Mouse (Mus musculus) intestine, embryonic 15.5 days (tissue): ENCODE measurements at regions not wholly inside any gene's neighbourhood (a gene's known extent, or its start where the extent isn't known, plus 50 kb on each side); places are given as distances from the start of the nearest gene placed in this dataset.

Source experiments
- ATAC-seq: fragments of 200-750 bp; cut with Nextera tagmentation; 2 replicates; pipeline ENCODE4 v1.8.0; 2017; ENCODE audit warnings: moderate TSS enrichment, moderate library complexity
- H3K27ac ChIP-seq: fragments of 300-500 bp; sonication (generic); 2 replicates; pipeline ENCODE4 v1.5.1; 2015; ENCODE audit warnings: mild to moderate bottlenecking, inconsistent platforms
- H3K27me3 ChIP-seq: fragments of 300-500 bp; sonication (generic); replicated peaks from 2 replicates; pipeline ENCODE4 v1.6.1; 2015; ENCODE audit warnings: inconsistent platforms
- H3K36me3 ChIP-seq: fragments of 300-500 bp; sonication (generic); 2 replicates; pipeline ENCODE4 v1.6.1; 2015; ENCODE audit warnings: inconsistent platforms
- H3K4me1 ChIP-seq: fragments of 300-500 bp; sonication (generic); replicated peaks from 2 replicates; pipeline ENCODE4 v1.6.1; 2015; ENCODE audit warnings: inconsistent platforms
- H3K4me2 ChIP-seq: fragments of 300-500 bp; sonication (generic); replicated peaks from 2 replicates; pipeline ENCODE4 v1.6.1; 2015; ENCODE audit warnings: mild to moderate bottlenecking, inconsistent platforms
- H3K4me3 ChIP-seq: fragments of 300-500 bp; sonication (generic); replicated peaks from 2 replicates; pipeline ENCODE4 v1.5.1; 2015; ENCODE audit warnings: inconsistent platforms
- H3K9ac ChIP-seq: fragments of 300-500 bp; sonication (generic); 2 replicates; pipeline ENCODE4 v1.6.1; 2015; ENCODE audit warnings: inconsistent platforms
- H3K9me3 ChIP-seq: fragments of 300-500 bp; sonication (generic); 2 replicates; pipeline ENCODE4 v1.6.1; 2016; ENCODE audit warnings: inconsistent platforms
- WGBS: fragments of 180-500 bp; shearing (Covaris S2); methylation state at CpG from one replicate; pipeline ENCODE4 v1.1.7; 2015; 5-methylcytosine and 5-hydroxymethylcytosine counted together

- H3K4me1 ChIP-seq: no peaks in the 10 kb centered on the region
- no peaks in the 10 kb centered on the region for H3K36me3 ChIP-seq
- H3K27ac ChIP-seq: no peak overlapping the region
- H3K4me2 ChIP-seq: no peak overlapping the region
- H3K27me3 ChIP-seq: no peaks in the 10 kb centered on the region
- no peak overlapping the region for H3K4me3 ChIP-seq
- 7% methylated on average over 10 of the region's 10 CpGs for WGBS
- no peak for ATAC-seq
- no peak overlapping the region for H3K9ac ChIP-seq
- no peaks in the 10 kb centered on the region for H3K9me3 ChIP-seq
Observed at GRCm38 (mm10) chr11:84692638-84693037, 126.7 kb downstream of the Mrm1 start.

- Histone ChIP-seq H3K9me3 (no peaks in the 10 kb centered on the region), H3K9ac (no peak overlapping the region), H3K36me3 (no peaks in the 10 kb centered on the region), H3K4me3 (no peak overlapping the region), H3K27ac (no peak overlapping the region), H3K4me2 (no peak overlapping the region), H3K4me1 (no peaks in the 10 kb centered on the region), H3K27me3 (no peaks in the 10 kb centered on the region)
- no peak for ATAC-seq
- WGBS: 56% methylated on average over 3 of the region's 3 CpGs
Observed at GRCm38 (mm10) chr11:84691410-84692148, 127.7 kb downstream of the Mrm1 start.

- 89% methylated on average over 9 of the region's 9 CpGs for WGBS
- H3K4me3 ChIP-seq: no peak overlapping the region
- no peak overlapping the region for H3K4me2 ChIP-seq
- H3K9me3 ChIP-seq: no peaks in the 10 kb centered on the region
- no peak for ATAC-seq
- H3K36me3 ChIP-seq: no peaks in the 10 kb centered on the region
- no peak overlapping the region for H3K27ac ChIP-seq
- no peaks in the 10 kb centered on the region for H3K27me3 ChIP-seq
- H3K4me1 ChIP-seq: no peaks in the 10 kb centered on the region
- H3K9ac ChIP-seq: no peak overlapping the region
Observed at GRCm38 (mm10) chr11:84686473-84686872, 132.8 kb downstream of the Mrm1 start.

- ATAC-seq: no peak
- WGBS: 87% methylated on average over 3 of the region's 3 CpGs
- no peak overlapping the region for H3K27ac ChIP-seq
Observed at GRCm38 (mm10) chr11:84684325-84684724, 135.0 kb downstream of the Mrm1 start.

GRCm38 (mm10) chr11:84682931-84683330 lies 136.4 kb downstream of the Mrm1 start:
- no peaks in the 10 kb centered on the region for H3K9me3 ChIP-seq
- no peak overlapping the region for H3K4me2 ChIP-seq
- no peak overlapping the region for H3K27ac ChIP-seq
- WGBS: 76% methylated on average over 13 of the region's 13 CpGs
- H3K4me3 ChIP-seq: no peak overlapping the region
- no peak overlapping the region for H3K9ac ChIP-seq
- ATAC-seq: no peak
- H3K4me1 ChIP-seq: no peaks in the 10 kb centered on the region
- H3K27me3 ChIP-seq: no peaks in the 10 kb centered on the region
- no peaks in the 10 kb centered on the region for H3K36me3 ChIP-seq

More at GRCm38 (mm10) chr11:84684325-84684724, 135.0 kb downstream of the Mrm1 start:
- Histone ChIP-seq H3K4me3 (no peak overlapping the region), H3K4me1 (no peaks in the 10 kb centered on the region), H3K36me3 (no peaks in the 10 kb centered on the region), H3K4me2 (no peak overlapping the region), H3K9ac (no peak overlapping the region), H3K27me3 (no peaks in the 10 kb centered on the region), H3K9me3 (no peaks in the 10 kb centered on the region)

- H3K27me3 ChIP-seq: peaks cover 11% of the 10 kb centered on the region
- H3K9me3 ChIP-seq: no peaks in the 10 kb centered on the region
- 47% methylated on average over 18 of the region's 18 CpGs for WGBS
- H3K4me1 ChIP-seq: no peaks in the 10 kb centered on the region
- ATAC-seq: no peak
- no peak overlapping the region for H3K27ac ChIP-seq
- no peaks in the 10 kb centered on the region for H3K36me3 ChIP-seq
- H3K4me2 ChIP-seq: no peak overlapping the region
- no peak overlapping the region for H3K9ac ChIP-seq
- H3K4me3 ChIP-seq: no peak overlapping the region
Observed at GRCm38 (mm10) chr11:84676377-84677078, 142.8 kb downstream of the Mrm1 start.

GRCm38 (mm10) chr11:84672841-84673473 lies 146.4 kb downstream of the Mrm1 start:
- Histone ChIP-seq H3K4me3 (no peak overlapping the region), H3K27me3 (peaks cover 11% of the 10 kb centered on the region), H3K27ac (no peak overlapping the region), H3K4me1 (no peaks in the 10 kb centered on the region), H3K9ac (no peak overlapping the region), H3K4me2 (no peak overlapping the region), H3K9me3 (no peaks in the 10 kb centered on the region), H3K36me3 (no peaks in the 10 kb centered on the region)
- 29% methylated on average over 18 of the region's 18 CpGs for WGBS
- no peak for ATAC-seq

GRCm38 (mm10) chr11:84671585-84671984 lies 146.2 kb upstream of the Lhx1 start:
- no peaks in the 10 kb centered on the region for H3K4me1 ChIP-seq
- WGBS: 69% methylated on average over 6 of the region's 6 CpGs
- no peaks in the 10 kb centered on the region for H3K9me3 ChIP-seq
- ATAC-seq: no peak
- H3K27ac ChIP-seq: no peak overlapping the region
- no peaks in the 10 kb centered on the region for H3K36me3 ChIP-seq
- H3K27me3 ChIP-seq: peaks cover 4% of the 10 kb centered on the region
- no peak overlapping the region for H3K9ac ChIP-seq
- no peak overlapping the region for H3K4me2 ChIP-seq
- H3K4me3 ChIP-seq: no peak overlapping the region

GRCm38 (mm10) chr11:84667711-84668110 lies 142.4 kb upstream of the Lhx1 start:
- no peaks in the 10 kb centered on the region for H3K27me3 ChIP-seq
- 73% methylated on average over 4 of the region's 4 CpGs for WGBS
- no peak overlapping the region for H3K4me3 ChIP-seq
- H3K4me1 ChIP-seq: no peaks in the 10 kb centered on the region
- no peak overlapping the region for H3K27ac ChIP-seq
- H3K36me3 ChIP-seq: no peaks in the 10 kb centered on the region
- no peaks in the 10 kb centered on the region for H3K9me3 ChIP-seq
- ATAC-seq: no peak
- no peak overlapping the region for H3K9ac ChIP-seq
- no peak overlapping the region for H3K4me2 ChIP-seq

GRCm38 (mm10) chr11:84664258-84664657 lies 138.9 kb upstream of the Lhx1 start:
- Histone ChIP-seq H3K36me3 (no peaks in the 10 kb centered on the region), H3K9ac (no peak overlapping the region), H3K4me3 (no peak overlapping the region), H3K4me2 (no peak overlapping the region), H3K9me3 (no peaks in the 10 kb centered on the region), H3K4me1 (no peaks in the 10 kb centered on the region), H3K27ac (no peak overlapping the region), H3K27me3 (no peaks in the 10 kb centered on the region)
- WGBS: 51% methylated on average over 3 of the region's 3 CpGs
- ATAC-seq: no peak

- Histone ChIP-seq H3K4me3 (no peak overlapping the region), H3K27me3 (no peaks in the 10 kb centered on the region), H3K4me1 (no peaks in the 10 kb centered on the region), H3K9ac (no peak overlapping the region), H3K36me3 (no peaks in the 10 kb centered on the region), H3K27ac (no peak overlapping the region), H3K4me2 (no peak overlapping the region), H3K9me3 (no peaks in the 10 kb centered on the region)
- 6% methylated on average over 7 of the region's 7 CpGs for WGBS
- ATAC-seq: no peak
Observed at GRCm38 (mm10) chr11:84661981-84662380, 136.6 kb upstream of the Lhx1 start.

GRCm38 (mm10) chr11:84660877-84661276 lies 135.5 kb upstream of the Lhx1 start:
- Histone ChIP-seq H3K4me1 (no peaks in the 10 kb centered on the region), H3K4me3 (no peak overlapping the region), H3K27ac (no peak overlapping the region), H3K9ac (no peak overlapping the region), H3K9me3 (no peaks in the 10 kb centered on the region), H3K36me3 (no peaks in the 10 kb centered on the region), H3K4me2 (no peak overlapping the region), H3K27me3 (no peaks in the 10 kb centered on the region)
- 37% methylated on average over 8 of the region's 8 CpGs for WGBS
- ATAC-seq: no peak
